Mouse (Mus musculus) neural tube, embryonic 12.5 days (tissue): Measurements from ENCODE around the gene Efcab10. TPM values are rescaled to one million over a fixed set of nuclear protein-coding genes. Genes with fewer than 3 reads are reported as not detected.

ENCODE experiments used
- ATAC-seq: fragments of 200-750 bp; cut with Nextera tagmentation; 2 replicates; pipeline ENCODE4 v1.8.0; 2017; ENCODE audit warnings: low read depth, mild to moderate bottlenecking, moderate TSS enrichment, moderate library complexity; ENCODE audit not compliant: low FRiP score
- H3K27ac ChIP-seq: fragments of 300-500 bp; sonication (generic); 2 replicates; pipeline ENCODE4 v1.5.1; 2016
- H3K27me3 ChIP-seq: fragments of 300-500 bp; sonication (generic); replicated peaks from 2 replicates; pipeline ENCODE4 v1.6.1; 2016; ENCODE audit warnings: mild to moderate bottlenecking
- H3K36me3 ChIP-seq: fragments of 300-500 bp; sonication (generic); 2 replicates; pipeline ENCODE4 v1.6.1; 2016; ENCODE audit warnings: mild to moderate bottlenecking
- H3K4me1 ChIP-seq: fragments of 300-500 bp; sonication (generic); 2 replicates; pipeline ENCODE4 v1.6.1; 2016
- H3K4me2 ChIP-seq: fragments of 300-500 bp; sonication (generic); replicated peaks from 2 replicates; pipeline ENCODE4 v1.6.1; 2016; ENCODE audit warnings: mild to moderate bottlenecking
- H3K4me3 ChIP-seq: fragments of 300-500 bp; sonication (generic); 2 replicates; pipeline ENCODE4 v1.5.1; 2016
- H3K9ac ChIP-seq: fragments of 300-500 bp; sonication (generic); 2 replicates; pipeline ENCODE4 v1.6.1; 2016; ENCODE audit warnings: mild to moderate bottlenecking
- H3K9me3 ChIP-seq: fragments of 300-500 bp; sonication (generic); 2 replicates; pipeline ENCODE4 v1.6.1; 2016; ENCODE audit warnings: mild to moderate bottlenecking
- WGBS: fragments of 180-500 bp; shearing (Covaris S2); methylation state at CpG from one replicate; pipeline ENCODE4 v1.1.7; 2016; 5-methylcytosine and 5-hydroxymethylcytosine counted together
- polyA plus RNA-seq: library from polyadenylated mRNA; unstranded; fragments of >200 nt; fragmentation: Nextera tagmentation; extraction: Ambion mirVana; gene quantifications from 2 replicates; pipeline ENCODE4 v1.2.1, GENCODE M21; 2016

The Efcab10 gene
- polyA plus RNA-seq, 1 experiment from 2014 or later: 0.61 TPM

- Histone ChIP-seq H3K27ac (no peak overlapping the region), H3K4me1 (peaks cover 6% of the 10 kb centered on the region), H3K36me3 (peaks cover 10% of the 10 kb centered on the region; the same call in 1 of the 2 replicates), H3K9ac (no peak overlapping the region), H3K9me3 (no peaks in the 10 kb centered on the region), H3K4me2 (no peak overlapping the region), H3K4me3 (no peak overlapping the region), H3K27me3 (no peaks in the 10 kb centered on the region)
- WGBS: 91% methylated on average over 9 of the region's 9 CpGs
- ATAC-seq: no peak
These were observed 39.2 kb downstream of the Efcab10 start for GRCm38 (mm10) chr12:33433812-33434211.

GRCm38 (mm10) chr12:33434758-33435157 is 40.1 kb downstream of the Efcab10 start:
- Histone ChIP-seq H3K9ac (no peak overlapping the region), H3K4me1 (peaks cover 6% of the 10 kb centered on the region), H3K27me3 (no peaks in the 10 kb centered on the region), H3K27ac (no peak overlapping the region), H3K9me3 (no peaks in the 10 kb centered on the region), H3K4me2 (no peak overlapping the region), H3K36me3 (peaks cover 15% of the 10 kb centered on the region; the same call in 1 of the 2 replicates), H3K4me3 (no peak overlapping the region)
- WGBS: 94% methylated on average over 4 of the region's 4 CpGs
- ATAC-seq: no peak

Other genes with a start within 250 kb of the Efcab10 start
- 13.4 and 16.6 TPM in 2 replicates for gene Atxn7l1, start 247.2 kb upstream of the Efcab10 start, polyA plus RNA-seq
- gene Twistnb, start 34.8 kb downstream of the Efcab10 start, polyA plus RNA-seq: 35.5 and 53.0 TPM in 2 replicates